Mouse (Mus musculus) myocyte (in vitro differentiated cells): ENCODE results near the gene Ldha.
"Not testable (repeated sequence)": the region's sequence is repeated elsewhere in the genome, so short reads cannot be mapped to it uniquely, and the experiment has no call there.

Experiments
- CEBPB ChIP-seq: IDR thresholded peaks from 2 replicates; pipeline ENCODE4 v1.6.1; 2011; ENCODE audit warnings: mild to moderate bottlenecking, moderate library complexity; ENCODE audit not compliant: poor library complexity, insufficient read depth, severe bottlenecking
- MAX ChIP-seq: IDR thresholded peaks from one replicate; pipeline ENCODE4 v1.6.1; 2011; ENCODE audit warnings: low read depth, mild to moderate bottlenecking, control low read depth
- MYOG ChIP-seq, 3 experiments: IDR thresholded peaks; one replicate each; pipeline ENCODE4 v1.6.1; 2011; ENCODE audit warnings: control low read depth in 2 of 3, low read depth in 2 of 3, mild to moderate bottlenecking in 2 of 3; ENCODE audit not compliant: insufficient read length in 2 of 3, control insufficient read depth in 1 of 3, insufficient read depth in 1 of 3
- POLR2A ChIP-seq: IDR thresholded peaks from one replicate; pipeline ENCODE4 v1.6.1; 2011; ENCODE audit warnings: low read depth, mild to moderate bottlenecking, control low read depth, moderate library complexity; ENCODE audit not compliant: insufficient read length
- SRF ChIP-seq: IDR thresholded peaks from one replicate; pipeline ENCODE4 v1.6.1; 2011; ENCODE audit warnings: low read depth; ENCODE audit not compliant: control insufficient read depth, insufficient read length
- TCF12 ChIP-seq: IDR thresholded peaks from one replicate; pipeline ENCODE4 v1.6.1; 2011; ENCODE audit warnings: mild to moderate bottlenecking, control low read depth; ENCODE audit not compliant: poor library complexity, insufficient read depth, severe bottlenecking
- USF1 ChIP-seq: IDR thresholded peaks from one replicate; pipeline ENCODE4 v1.6.1; 2011; ENCODE audit warnings: low read depth, mild to moderate bottlenecking, control low read depth, moderate library complexity

DNA sequence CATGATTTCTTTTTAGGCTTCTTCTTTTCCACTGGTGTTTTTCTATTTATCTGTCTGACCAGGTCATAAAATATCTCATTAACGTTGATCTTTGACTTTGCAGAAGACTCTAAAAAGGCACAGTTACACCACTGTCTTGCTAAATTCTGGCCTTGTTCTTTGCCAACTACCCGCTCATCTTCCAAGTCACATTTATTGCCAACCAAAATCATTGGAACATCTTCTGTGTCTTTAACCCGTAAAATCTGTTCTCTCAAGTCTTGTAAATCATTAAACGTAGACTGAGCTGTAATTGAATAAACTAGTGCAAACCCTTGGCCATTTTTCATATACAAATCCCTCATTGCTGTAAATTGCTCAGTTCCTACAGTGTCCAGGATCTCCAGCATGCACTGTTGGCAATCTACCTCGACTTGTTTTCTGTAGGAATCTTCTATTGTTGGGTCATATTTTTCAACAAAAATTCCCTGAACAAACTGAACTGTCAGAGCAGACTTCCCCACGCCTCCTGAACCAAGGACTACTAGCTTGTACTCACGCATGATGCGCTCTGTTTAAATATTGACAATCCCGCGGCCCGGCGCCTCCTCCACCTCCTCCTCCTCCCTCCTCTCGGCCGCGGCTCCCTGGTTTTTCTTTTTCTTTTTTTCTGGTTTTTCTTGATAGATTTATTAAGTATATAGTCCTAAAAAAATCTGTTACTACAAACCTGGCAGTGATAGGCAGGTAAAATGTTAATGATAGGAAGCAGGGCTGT lies 20.2 kb upstream of the Ldha start:
- TF ChIP-seq MAX; POLR2A; TCF12; USF1; CEBPB; SRF; MYOG (IDR thresholded peaks at IDR 0.05; ENCODE audit: control insufficient read depth in 1 of 3, insufficient read depth in 1 of 3, insufficient read length in 2 of 3, low read depth in 2 of 3): not testable (repeated sequence)
